Mouse (Mus musculus): Measurements from ENCODE around the gene Sfmbt1.

The Sfmbt1 gene

DNA sequence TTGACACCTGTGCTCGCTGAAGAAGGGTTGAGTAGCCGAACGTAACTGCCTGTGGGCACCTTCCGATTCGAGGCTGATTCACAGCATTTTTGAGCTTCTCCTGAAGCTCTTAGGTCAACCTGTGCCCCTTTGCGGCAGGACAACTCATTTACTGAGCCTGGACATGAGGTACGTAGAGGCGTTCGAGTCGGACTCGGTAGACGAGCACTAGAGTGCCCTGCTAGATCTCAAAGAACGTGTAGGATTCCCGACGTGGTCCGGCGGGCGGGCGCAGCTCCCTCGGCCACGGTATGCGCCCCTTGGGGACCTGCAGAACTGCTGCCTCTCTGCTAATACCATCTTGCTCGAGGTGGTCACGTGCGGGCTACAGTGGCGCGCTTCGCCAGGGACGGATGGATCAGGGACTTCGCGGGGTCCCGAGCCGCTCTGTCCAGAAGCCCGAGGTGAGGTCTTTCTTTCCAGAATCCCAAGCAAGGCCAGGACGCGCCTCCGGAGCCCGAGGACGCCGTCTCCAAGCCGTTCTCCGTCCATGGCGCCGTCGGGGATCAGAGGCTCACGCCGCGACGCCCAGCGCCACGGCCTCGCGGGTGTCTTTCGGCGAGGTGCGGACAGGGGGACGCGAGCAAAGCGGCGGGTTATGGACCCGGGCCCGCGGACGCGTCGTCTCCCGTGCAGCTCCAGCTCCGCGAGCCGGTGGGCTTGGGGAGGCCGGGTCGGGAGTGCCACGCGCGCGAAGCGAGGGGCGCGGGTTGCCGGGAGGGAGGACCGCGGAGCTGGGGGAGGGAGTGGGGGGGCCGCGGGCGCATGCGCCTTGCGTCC lies at the start of gene Sfmbt1:
TSS of gene Sfmbt1 (plus strand) at position 51 of the 819 bp plus-strand sequence.
- no peak for DNase-seq (ENCODE audit: inconsistent ontology term)

DNA sequence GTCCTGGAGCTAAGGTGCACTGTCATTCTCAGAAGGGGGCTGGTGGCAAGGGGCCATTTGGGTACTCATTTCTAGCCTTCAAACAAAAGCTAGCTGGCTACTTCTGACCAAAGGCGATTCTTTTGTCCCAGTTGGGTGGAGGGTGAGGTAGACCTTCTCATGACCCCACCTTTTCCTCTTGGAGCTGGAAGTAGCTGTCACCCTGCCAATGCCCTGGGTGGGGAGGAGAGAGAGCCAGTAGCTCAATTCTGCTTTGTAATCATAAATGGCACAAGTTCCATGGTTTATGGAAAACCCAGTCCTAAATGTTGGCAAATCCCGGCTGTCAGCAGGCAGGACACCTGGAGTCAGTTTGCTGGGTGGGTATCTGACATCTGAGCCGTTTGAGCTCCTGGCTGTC lies 48.6 kb upstream of the Sfmbt1 start:
- DNase-seq (ENCODE audit: inconsistent ontology term): peak; percentile 31

DNA sequence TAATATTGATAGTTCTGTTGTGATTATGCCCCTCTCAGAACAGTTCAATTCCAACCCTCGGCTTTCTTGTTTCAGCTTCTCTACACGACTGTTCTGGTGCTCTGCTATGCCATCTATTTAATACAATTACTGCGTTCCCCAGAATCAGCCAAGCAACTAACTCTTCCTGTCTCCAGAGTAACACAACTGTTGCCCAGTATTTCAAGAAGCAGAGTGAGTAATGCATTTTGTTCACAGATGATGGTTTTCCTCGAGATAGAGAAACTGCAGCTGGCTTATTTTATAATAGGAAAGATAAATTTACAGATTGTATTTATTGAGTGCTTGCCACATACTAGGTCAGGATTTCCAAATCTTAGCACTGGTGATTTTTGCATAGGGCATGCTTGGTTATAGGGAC lies 48.0 kb upstream of the Sfmbt1 start:
- peak; percentile 37 for DNase-seq (ENCODE audit: inconsistent ontology term)

DNA sequence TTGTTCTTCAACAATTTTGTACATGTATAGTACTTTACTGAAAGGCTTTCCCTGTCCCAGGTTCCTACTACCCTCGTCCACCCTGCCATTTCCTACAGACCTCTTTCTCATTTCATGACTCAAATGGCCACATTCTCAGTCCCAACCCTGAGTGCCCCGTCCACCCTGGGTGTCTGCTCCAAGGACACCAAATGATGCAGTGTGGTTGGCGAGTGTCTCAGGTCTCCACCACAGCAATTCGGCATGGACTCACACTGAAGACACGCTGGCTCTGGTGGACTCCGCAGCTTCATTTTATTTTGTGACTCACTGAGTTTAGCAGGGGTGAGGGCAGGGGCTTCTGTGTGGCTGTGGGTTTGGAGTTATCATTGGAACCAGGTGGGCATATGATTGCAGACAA lies 44.5 kb upstream of the Sfmbt1 start:
- no peak for DNase-seq (ENCODE audit: inconsistent ontology term)

DNA sequence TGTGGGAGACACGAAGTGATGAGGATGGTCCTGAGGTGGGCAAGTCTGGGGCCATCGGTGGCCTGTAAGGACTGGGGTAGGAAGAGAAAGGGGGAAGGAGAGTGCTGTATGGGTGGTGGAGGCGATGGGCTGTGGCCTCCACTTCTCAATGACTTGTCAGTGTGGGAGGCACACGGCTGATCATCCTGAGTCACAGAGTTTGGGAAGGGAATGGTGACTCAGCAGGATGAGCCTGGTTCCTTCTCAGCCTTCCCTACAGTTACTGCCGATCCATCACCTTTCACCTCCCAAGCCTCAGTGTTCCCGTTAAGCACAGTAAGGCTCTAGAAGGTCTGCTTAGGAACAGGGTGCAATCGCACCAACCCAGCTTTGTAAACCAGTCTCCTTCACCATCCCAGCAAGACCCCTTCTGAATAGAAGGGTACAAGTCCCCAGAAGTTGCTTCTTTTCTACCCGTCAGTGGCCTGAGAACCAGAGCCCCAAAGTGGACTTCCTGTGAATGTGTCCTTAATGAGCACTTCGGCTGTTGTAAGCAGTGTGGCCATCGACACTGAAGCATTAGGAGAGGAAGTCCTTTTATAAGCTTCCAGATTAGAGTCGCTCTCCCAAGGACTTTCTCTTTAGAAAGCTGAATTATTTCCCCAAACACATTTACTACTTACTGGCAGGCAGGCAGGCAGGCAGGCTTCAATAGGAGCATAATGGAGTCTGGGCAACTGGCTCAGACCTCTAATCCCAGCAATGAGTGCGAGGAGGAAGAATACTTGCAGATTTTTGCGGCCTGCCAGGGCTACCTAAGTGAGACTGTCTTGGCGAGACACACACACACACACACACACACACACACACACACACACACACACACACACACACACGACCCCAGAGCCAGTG lies 43.3 kb upstream of the Sfmbt1 start:
- peak; percentile 40 for DNase-seq (ENCODE audit: inconsistent ontology term)

DNA sequence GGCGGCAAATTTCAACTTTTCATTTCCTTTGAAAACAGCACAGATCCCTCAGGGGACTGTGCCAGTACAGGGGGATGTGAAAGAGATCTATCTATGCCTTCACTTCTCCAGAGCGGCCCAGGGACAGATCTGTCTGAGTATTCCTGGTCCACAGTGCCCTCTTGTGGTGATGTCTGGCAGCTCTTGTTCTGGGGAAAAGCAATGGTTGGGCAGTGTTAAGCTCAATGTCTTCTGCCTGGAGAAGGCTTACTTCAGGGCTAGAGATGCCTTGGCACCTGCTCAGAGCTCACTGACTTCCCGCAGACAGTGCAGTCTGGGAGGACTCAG lies 42.7 kb upstream of the Sfmbt1 start:
- peak; percentile 81 for DNase-seq (ENCODE audit: inconsistent ontology term)

DNA sequence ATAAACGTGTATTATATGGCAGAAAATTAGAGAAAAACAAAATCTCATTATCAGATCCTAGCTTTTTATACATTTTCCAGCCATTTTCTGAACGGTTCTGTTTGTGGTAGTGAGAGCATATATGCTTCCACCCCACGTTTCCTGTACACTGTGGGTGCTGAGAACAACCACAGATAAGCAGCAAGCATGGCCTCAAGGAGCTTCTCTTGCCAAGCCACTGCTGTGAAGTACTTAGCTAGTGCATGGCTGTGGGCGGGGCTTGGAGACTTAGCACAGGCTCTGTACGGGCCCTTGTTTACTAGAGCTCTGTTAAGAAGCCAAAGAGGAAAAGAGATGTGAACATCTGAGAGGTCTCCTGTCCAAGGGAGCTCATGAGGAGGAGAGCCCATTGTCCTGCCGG lies 39.7 kb upstream of the Sfmbt1 start:
- no peak for DNase-seq (ENCODE audit: inconsistent ontology term)

DNA sequence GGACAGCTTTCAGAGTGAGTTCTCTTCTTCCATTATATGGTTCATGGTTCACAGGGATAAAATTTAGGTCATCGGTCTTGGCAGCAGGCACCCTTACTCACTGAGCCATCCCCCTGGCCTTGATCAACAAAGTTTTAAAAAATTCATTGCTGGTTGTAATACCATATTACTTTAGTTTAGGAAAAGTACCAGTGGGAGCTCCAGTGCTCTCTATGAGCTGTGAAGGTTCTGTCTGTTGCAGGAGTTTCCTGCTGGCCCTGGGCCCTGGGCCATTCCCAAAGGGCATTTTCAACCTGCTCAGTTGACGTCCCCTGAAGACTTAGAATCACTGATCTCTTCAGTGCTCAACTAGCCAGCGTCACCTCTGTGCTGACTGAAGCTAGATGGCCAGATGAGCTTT lies 32.5 kb upstream of the Sfmbt1 start:
- DNase-seq (ENCODE audit: inconsistent ontology term): no peak

DNA sequence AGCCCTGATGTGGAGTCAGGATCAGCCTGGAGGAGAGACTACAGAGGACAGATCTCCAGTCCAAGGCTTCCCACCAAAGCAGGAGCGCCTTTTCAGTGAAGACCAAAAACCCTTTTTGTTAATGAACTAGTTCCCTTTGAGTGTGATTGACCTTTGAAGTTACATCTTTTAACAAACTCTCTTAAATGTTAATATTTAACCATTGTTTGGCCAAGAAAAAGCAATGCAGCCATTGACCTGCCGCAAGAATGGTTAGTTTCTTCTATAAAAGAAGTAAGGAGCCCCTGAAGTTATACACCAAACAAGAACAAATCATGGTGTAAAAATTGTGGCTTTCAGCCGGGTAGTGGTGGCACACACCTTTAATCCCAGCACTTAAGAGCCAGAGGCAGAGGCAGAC lies 24.0 kb upstream of the Sfmbt1 start:
- no peak for DNase-seq (ENCODE audit: inconsistent ontology term)

DNA sequence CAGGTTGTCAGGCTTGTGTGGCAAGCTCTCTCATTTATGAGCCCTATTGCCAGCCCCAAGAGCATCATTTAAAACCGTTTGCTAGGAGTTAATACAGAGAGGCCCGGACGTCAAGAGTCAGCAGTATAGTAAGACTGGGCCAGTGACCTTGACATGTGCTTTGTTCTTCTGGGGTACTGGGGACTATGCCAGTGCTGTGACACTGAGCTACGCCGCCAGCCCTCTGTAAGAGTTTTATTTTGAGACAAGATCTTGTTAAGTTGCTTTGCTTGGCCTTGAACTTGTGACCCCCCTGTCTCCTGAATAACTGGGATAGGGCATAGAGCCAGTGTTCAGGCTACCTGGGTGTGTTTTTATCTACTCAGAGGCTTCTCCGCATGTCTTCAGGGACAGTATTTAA lies 22.2 kb upstream of the Sfmbt1 start:
- no peak for DNase-seq (ENCODE audit: inconsistent ontology term)

DNA sequence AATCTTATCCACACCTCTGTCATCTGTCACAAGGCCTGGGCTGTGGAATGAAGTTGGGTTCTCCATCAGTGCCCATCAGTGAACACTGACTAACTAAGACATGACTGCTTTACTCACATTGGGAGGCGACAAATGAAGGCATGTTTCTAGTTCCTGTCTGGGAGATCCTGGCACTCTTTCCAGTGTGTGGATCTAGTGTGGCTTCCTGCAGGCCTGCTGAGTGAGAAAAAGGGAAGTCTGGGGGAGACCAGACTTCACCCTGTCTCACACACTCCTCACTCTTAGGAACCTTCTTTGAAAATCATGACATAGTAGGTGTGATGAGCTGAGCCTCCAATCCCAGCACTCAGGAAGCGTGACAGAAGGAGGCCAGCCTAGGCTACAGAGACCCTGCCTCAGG lies 19.9 kb upstream of the Sfmbt1 start:
- no peak for DNase-seq (ENCODE audit: inconsistent ontology term)

DNA sequence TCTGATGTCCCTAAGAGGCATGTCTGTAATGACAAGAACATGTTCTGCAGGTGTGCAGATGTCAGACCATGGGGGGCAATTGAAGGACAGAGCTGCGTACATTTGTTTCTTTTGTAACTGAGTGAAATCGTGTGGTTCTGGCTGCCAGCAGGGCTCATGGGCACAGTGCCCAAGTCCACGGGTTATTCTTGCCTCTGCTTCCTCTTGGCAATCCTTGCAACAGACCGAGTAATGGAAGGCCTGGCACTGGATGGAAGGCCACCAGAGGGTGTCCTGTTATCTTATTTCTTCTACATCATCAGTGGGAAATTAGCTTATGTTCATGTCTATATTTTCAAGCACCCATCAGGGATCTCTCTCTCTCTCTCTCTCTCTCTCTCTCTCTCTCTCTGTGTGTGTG lies 19.0 kb upstream of the Sfmbt1 start:
- peak; percentile 69 for DNase-seq (ENCODE audit: inconsistent ontology term)

DNA sequence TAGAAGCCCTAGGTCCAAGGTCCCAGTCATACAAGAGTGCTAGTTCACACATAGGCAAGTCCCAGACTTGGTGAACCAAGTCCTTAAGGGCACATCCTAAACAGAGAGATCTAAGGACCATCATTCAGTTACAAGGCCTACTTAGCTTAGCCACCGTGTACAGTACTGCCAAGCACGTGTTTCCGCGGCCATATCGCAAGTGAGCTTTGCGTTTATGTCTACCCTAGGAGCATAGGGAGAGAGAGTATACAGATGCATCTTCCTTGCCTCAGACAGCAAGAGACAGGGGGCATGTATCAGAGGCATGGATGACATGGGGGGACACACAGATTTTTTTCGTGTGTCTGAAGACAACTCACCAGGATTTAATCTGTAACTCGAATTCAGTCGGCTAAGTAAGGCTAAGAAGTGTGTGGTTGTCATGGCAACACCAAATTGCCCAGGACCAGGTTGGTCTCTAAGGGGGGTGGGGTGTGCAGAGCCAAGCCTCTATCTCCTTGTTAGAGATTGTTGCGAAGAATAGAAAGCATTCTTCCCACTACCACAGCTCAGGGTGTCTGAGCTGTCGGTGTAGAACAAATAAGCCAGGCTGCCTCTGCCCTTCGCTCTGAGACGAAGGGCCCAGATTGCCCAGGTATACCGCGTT lies 17.1 kb upstream of the Sfmbt1 start:
- DNase-seq (ENCODE audit: inconsistent ontology term): no peak

DNA sequence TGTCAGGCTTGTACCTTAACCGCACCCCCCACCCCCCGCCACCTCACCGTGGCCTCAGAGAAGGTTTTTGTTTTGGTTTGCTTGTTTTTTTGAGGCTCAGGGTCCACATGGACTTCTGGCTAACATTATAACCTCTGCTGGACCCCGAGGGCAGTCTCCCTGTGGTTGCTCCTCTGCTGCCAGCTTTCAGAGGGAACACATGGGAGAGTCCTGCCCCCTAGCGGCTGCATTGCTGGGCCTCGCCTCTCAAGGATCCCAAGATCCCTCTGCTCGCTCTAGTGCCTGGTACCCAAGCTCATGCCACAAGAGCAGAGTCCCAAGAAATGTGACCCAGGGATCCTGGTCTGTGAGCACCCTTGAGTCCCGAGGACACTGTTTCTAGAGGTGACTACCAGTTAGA lies 15.0 kb upstream of the Sfmbt1 start:
- peak; percentile 23 for DNase-seq (ENCODE audit: inconsistent ontology term)

DNA sequence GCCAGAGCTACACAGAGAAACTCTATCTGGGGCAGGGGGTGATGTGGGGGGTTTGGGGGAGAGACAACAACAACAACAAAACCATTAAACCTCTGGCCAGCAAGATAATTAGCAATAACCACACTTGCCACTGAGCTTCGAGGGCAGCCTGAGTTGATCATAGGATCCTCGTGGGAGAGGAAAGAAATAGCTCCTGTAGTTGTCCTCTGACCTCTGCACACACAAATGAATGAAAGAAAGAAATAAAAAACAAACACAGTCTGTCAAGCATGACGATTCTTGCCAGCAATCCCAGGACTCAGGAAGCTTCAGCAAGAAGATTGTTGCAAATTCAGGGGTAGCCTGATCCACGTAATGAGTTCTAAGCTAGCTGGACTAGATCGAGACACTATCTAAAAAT lies 12.1 kb upstream of the Sfmbt1 start:
- no peak for DNase-seq (ENCODE audit: inconsistent ontology term)

DNA sequence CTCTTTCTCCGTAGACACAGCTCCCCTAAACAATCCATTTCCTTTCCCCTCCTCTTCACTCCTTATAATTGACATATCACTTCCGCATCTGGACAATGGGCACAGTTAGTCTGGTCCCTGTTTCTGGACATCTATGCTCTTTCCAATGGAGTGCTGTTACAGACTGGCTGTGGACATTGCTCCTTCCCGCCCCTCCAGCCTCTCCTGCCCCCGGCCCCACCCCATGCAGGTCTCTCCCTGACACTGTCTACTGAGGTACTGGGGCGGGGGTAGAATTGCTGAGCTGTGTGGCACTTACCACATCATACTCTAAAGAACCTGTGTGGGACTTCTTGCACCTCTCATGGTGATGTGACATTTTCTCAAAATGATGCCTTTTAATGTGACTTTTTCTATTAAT lies 11.6 kb upstream of the Sfmbt1 start:
- no peak for DNase-seq (ENCODE audit: inconsistent ontology term)

DNA sequence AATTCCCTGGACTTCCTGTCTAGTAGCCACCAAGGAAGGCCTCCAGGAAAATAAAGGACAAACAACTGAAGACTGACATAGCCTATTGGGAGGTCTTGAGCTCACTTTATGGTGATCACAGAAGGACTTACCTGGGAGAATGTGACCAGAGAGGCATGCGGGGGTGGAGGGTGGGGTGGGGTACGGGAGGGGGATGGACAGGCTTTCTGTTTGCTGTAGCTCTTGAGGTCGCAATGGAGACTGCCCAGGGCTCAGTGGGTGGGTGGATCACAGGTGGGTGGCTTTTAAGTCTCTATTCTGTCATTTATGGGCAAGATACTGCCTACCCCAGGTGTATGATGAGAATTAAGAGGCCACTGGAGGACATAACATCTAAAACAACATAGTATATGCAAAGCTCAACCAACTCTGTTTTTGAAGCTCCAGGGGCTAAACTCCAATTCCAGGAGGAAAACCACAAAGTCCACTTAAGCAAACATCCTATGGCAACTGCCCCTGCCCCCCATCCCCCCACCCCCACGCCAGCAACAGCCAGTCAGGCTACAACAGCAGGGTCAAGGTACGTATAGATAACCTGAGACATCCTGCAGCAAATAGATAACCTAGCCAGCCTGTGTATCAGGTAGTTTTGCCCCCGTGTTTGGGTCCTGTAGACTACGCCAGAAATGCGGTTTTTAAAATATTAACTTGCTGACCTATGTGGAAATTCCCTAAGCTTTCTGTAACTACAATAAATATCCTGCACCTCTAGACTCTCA lies 10.4 kb upstream of the Sfmbt1 start:
- DNase-seq (ENCODE audit: inconsistent ontology term): no peak

DNA sequence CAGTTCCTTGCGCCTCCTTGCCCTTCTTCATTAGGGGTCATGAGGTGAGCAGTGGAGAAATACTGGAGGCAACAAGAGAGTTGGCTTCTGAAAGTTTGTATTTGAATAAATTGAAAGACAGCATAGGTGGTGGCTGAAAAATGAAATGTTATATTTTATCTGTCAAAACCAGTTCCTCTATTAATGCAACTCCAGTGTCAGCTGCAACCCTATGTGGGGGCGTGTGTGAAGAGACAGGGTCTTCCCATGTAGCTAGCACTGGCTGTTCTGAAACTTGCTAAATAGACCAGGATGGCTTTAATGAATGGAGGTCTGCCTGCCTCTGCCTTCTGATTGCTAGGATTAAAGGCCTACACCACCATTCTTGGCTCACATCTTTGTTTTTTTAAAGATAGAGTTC lies 2.8 kb upstream of the Sfmbt1 start:
- no peak for DNase-seq (ENCODE audit: inconsistent ontology term)

DNA sequence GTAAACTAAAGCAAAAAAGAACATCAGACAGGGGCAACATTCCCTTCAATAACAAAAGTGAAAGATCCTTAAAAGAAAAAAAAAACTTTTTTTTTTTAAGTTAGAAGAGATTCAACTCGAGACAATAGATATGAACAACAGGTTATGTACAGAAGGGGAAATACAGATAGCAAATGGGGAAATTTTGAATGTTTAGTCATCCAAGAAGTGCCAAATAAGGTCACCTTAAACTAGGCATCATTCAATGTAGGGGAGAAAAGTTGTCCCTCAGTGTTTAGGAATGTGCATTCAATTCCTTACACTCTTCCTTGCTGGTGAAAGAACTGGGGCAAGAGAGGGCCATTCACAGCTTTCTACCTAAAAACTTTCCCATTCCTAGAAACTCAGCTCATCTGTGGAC lies 880 bp upstream of the Sfmbt1 start:
- no peak for DNase-seq (ENCODE audit: inconsistent ontology term)

DNA sequence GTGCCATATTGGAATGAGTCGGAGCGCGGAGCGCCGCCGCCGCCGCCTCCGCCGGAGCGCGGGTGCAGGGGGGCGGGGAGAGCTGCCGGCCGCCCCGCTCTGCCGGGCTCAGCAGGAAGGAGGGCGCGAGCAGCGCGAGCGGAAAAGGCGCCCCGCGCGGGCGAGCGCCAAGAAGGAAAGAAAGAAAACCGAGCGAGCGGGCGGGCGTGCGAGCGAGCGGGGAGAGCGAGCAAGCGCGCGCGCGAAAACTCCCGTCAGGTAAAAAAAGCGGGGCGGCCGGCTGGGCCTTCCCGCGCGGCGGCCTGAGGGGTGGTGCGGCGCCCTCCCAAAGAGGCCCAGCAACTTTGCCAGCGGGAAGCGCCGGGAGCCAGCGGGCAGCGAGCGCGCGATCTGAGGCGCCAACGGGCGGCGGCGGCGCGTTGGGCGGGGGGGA lies 985 bp downstream of the Sfmbt1 start:
- DNase-seq (ENCODE audit: inconsistent ontology term): peak; percentile 90

DNA sequence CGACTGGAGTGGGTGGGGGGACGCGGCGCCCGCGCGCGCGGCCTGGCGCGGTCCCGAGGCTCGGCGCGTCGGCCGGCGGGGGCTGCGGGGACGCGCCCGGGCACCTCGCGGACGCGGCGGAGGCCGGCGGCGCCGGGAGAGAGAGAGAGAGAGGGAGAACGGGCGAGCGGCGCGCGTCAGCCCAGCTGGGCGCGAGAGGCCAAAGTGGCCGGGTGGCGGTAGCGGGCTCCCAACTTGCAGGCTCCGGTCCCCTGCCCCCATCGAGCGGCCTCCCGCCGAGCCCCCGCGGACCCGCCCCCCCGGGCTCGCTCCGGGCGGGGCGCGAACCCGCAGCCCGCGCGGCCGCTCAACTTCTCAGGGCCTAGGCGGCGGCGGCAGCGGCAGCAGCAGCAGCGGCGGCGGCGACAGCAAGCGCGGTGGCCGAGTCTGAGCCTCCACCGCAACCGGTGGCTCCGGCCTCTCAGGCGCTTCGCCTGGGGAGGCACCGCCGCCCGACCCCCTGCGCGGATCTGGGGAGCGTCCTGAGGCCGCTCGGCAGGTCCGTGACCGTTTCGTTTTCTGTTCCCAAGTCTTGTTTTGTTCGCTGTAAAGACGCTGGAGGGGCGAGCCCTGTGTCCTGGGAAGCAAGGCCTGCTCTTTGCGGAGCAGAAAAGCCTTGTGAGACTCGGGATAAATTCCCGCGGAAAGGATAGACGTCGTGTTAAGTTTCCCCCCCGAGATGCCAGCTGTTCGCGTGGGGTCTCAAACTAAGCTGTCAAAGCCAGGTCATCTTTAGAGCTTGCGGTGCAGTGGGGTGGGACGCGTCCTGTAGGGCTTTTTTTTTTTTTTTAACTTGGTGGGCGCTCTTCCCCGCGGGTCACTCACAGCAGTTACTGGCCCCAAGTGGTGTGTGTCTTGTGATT lies 1.7 kb downstream of the Sfmbt1 start:
- peak; percentile 69 for DNase-seq (ENCODE audit: inconsistent ontology term)

Measured in Muller cell, postnatal 12 days (primary cell).